In genomic region chr7:6787000-6787399, GRCm38 (mm10) we compare ENCODE assay signal across 11 mouse cellular contexts. TPM values are rescaled to one million over a fixed set of nuclear protein-coding genes. Genes with fewer than 3 reads are reported as not detected.
"Had no signal": no experiment of that assay in that cellular context is flagged by ENCODE, and none has a peak within 500 bp of the region (broad histone marks: within the 10 kb centered on the region; RNA-seq: fewer than 3 reads in every experiment).

No protein-coding gene starts in this region.

- H3K9me3 ChIP-seq: liver, embryonic 15.5 days; midbrain, embryonic 13.5 days had no signal

- H3K36me3 ChIP-seq: liver, embryonic 15.5 days; midbrain, embryonic 13.5 days had no signal

- H3K27me3 ChIP-seq: liver, embryonic 15.5 days; midbrain, embryonic 13.5 days had no signal

- H3K4me2 ChIP-seq: liver, embryonic 11.5 days; liver, embryonic 15.5 days; lung, embryonic 14.5 days; midbrain, embryonic 13.5 days had no signal

- H3K27ac ChIP-seq: liver, embryonic 15.5 days; midbrain, embryonic 13.5 days had no signal

- H3K4me3 ChIP-seq: liver, embryonic 15.5 days; midbrain, embryonic 13.5 days had no signal

- ATAC-seq: midbrain, embryonic 13.5 days had no signal

- DNase-seq: kidney, adult 11 months; left cerebral cortex, postnatal 4 days; lung, embryonic 14.5 days; right cerebral cortex, postnatal 14 days; thymus, adult 18-20 months; thymus, postnatal 14 days had no signal

- H3K9ac ChIP-seq: liver, embryonic 15.5 days; lung, embryonic 14.5 days; midbrain, embryonic 13.5 days had no signal

RNA-seq across cellular contexts. Expression of gene Usp29, which starts 56.6 kb away (rescaled TPM):
- total RNA-seq: megakaryocyte progenitor cell, adult 5-6 weeks had no signal
- polyA plus RNA-seq: spleen, adult 2 months had no signal

RNA-seq across cellular contexts. Expression of gene Peg3, which starts 56.8 kb away (rescaled TPM):
- total RNA-seq: megakaryocyte progenitor cell, adult 5-6 weeks had no signal
